8 mouse cellular contexts compared by ENCODE assay signal in the genomic region with DNA sequence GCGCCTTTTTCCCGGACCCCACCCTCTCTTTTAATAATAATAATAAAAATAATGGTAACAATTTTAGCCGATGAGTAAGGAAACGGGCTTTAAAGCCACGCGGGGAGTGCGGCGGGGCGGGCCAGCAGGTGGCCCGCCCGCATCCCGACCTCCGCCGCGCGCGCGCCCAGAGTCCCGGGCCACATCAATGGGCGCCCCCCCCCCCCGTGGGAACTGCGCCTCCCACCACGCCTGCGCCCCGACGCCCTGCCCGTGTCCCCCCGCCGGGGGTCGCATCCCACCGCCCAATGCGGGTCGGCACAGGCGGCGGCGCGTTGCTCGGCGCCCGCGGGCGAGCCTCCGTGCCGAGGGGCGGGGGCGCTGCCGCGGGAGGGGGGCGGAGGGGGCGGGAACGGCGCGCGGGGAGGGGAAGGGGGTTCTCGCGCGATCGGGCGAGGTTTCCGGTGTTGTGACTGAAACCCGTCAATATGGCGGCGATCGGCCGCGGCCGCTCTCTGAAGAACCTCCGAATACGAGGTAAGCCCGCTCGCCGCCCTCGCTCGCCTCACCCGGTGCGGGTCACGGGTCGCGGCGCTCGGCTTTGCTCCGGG. TPM values are rescaled to one million over a fixed set of nuclear protein-coding genes. Genes with fewer than 3 reads are reported as not detected.
A peak's percentile ranks its signal among the peaks of the same experiment; 100 is the strongest.
DNase-seq lines count a peak whose midpoint lies in the region; ATAC-seq and TF ChIP-seq lines count a peak whose summit lies in the region.

TSS of gene Rictor (plus strand) at position 444 of the 590 bp plus-strand sequence.

- TF ChIP-seq POLR2A in liver, adult 2 months (IDR thresholded peaks at IDR 0.05; ENCODE audit: extremely low read depth, insufficient read depth, low read length): peak; percentile 82

- H3K27me3 ChIP-seq in embryonic facial prominence, embryonic 12.5 days: no peaks in the 10 kb centered on the region
- no peaks in the 10 kb centered on the region for H3K27me3 ChIP-seq in liver, adult 2 months (ENCODE audit: control insufficient read depth, insufficient read depth, low read length)

- 0% methylated on average over 41 of the region's 82 CpGs for WGBS in embryonic facial prominence, embryonic 12.5 days
- 2% methylated on average over 56 of the region's 82 CpGs for WGBS in liver, adult 2 months

- peak; percentile 76 for ATAC-seq in embryonic facial prominence, embryonic 12.5 days (ENCODE audit: insufficient number of reproducible peaks, insufficient read depth, low FRiP score, low TSS enrichment)
- ATAC-seq in monocyte, adult 5-6 weeks (replicated peaks; ENCODE audit: insufficient number of reproducible peaks, low FRiP score, low TSS enrichment, poor library complexity, severe bottlenecking): peak; percentile 73

- H3K36me3 ChIP-seq in embryonic facial prominence, embryonic 12.5 days: no peaks in the 10 kb centered on the region
- H3K36me3 ChIP-seq in liver, adult 2 months (ENCODE audit: control insufficient read depth, insufficient read depth, low read length): no peaks in the 10 kb centered on the region

- H3K4me2 ChIP-seq in embryonic facial prominence, embryonic 12.5 days (replicated peaks): peak within 1 kb of the TSS; percentile 76

- DNase-seq in 3134 (ENCODE audit: extremely low read depth, insufficient read length, low spot score): peak; percentile 70
- peak; percentile 94 for DNase-seq in adrenal gland, postnatal 14 days
- peak; percentile 64 for DNase-seq in heart, adult 8-10 months (ENCODE audit: low spot score)
- peak; percentile 75 for DNase-seq in kidney, adult 9 months
- DNase-seq in liver, adult 2 months (ENCODE audit: extremely low read depth, low read depth, low spot score): peak; percentile 55
- DNase-seq in spleen, postnatal 36 days (ENCODE audit: low spot score in 2 of 2): peak; percentile 76 to 82

- peak within 1 kb of the TSS; percentile 97 for H3K4me3 ChIP-seq in embryonic facial prominence, embryonic 12.5 days
- peak within 1 kb of the TSS; percentile 87 for H3K4me3 ChIP-seq in liver, adult 2 months (ENCODE audit: insufficient read depth, low read depth, low read length)

- H3K9me3 ChIP-seq in embryonic facial prominence, embryonic 12.5 days: no peaks in the 10 kb centered on the region

- peaks cover 20% of the 10 kb centered on the region; the same call in 1 of the 2 replicates for H3K79me2 ChIP-seq in liver, adult 2 months (ENCODE audit: control insufficient read depth, insufficient read depth, low read length)

- peaks cover 17% of the 10 kb centered on the region for H3K4me1 ChIP-seq in embryonic facial prominence, embryonic 12.5 days
- peaks cover 14% of the 10 kb centered on the region; the same call in 1 of the 2 replicates for H3K4me1 ChIP-seq in liver, adult 2 months (ENCODE audit: control insufficient read depth, insufficient read depth, low read length)

- H3K9ac ChIP-seq in embryonic facial prominence, embryonic 12.5 days: peak within 1 kb of the TSS; percentile 88
- H3K9ac ChIP-seq in liver, adult 2 months (ENCODE audit: low read depth, low read length): peak within 1 kb of the TSS; percentile 96

- H3K27ac ChIP-seq in embryonic facial prominence, embryonic 12.5 days: peak within 1 kb of the TSS; percentile 95
- H3K27ac ChIP-seq in liver, adult 2 months (replicated peaks; ENCODE audit: insufficient read depth, low read depth, low read length): peak within 1 kb of the TSS; percentile 85

- no peak for TF ChIP-seq CTCF in liver, adult 2 months (IDR thresholded peaks at IDR 0.05; ENCODE audit: low read depth, low read length)

RNA-seq across cellular contexts. Expression of gene Rictor, which starts in this region (rescaled TPM):
- total RNA-seq in adrenal gland, postnatal 14 days (2021): 25.9 and 26.2 TPM in 2 replicates
- 45.8 and 46.8 TPM in 2 replicates for polyA plus RNA-seq in embryonic facial prominence, embryonic 12.5 days (2016; fragmentation: Nextera tagmentation; extraction: Ambion mirVana)
- total RNA-seq in heart, adult 8-10 months (2022): 10 to 100 TPM; 10.3 to 12.8 (median 11.7) TPM
- total RNA-seq in liver, adult 2 months (2014; rRNA removed): 21.5 and 23.3 TPM in 2 replicates
- 2.1 and 3.0 TPM in 2 replicates for polyA plus RNA-seq in liver, adult 2 months (2012; rRNA removed)
- 62.3 to 103 TPM (median 87.6 TPM) in 3 replicates for total RNA-seq in monocyte, adult 5-6 weeks (2017)

Comparison
In these comparisons a context has a peak if more than half of its experiments do, and no peak if none do; other contexts are left out.
1. Peak in every context shown above with its lines: DNase-seq, ATAC-seq, H3K4me3 ChIP-seq and H3K27ac ChIP-seq.
2. RNA of gene Rictor (polyA plus RNA-seq): 45.8 to 46.8 TPM in embryonic facial prominence, embryonic 12.5 days; 2.1 to 3.0 TPM in liver, adult 2 months; every median in the first group is over 10 times any median in the second.